Mouse (Mus musculus) thymus, postnatal 10 days (tissue): ENCODE results near the gene Mrps11.

Source experiments
- DNase-seq, 2 experiments: peaks; one replicate each; pipeline ENCODE4 v3.0.0; 2021; ENCODE audit warnings: low spot score in 2 of 2

Gene Mrps11

DNA sequence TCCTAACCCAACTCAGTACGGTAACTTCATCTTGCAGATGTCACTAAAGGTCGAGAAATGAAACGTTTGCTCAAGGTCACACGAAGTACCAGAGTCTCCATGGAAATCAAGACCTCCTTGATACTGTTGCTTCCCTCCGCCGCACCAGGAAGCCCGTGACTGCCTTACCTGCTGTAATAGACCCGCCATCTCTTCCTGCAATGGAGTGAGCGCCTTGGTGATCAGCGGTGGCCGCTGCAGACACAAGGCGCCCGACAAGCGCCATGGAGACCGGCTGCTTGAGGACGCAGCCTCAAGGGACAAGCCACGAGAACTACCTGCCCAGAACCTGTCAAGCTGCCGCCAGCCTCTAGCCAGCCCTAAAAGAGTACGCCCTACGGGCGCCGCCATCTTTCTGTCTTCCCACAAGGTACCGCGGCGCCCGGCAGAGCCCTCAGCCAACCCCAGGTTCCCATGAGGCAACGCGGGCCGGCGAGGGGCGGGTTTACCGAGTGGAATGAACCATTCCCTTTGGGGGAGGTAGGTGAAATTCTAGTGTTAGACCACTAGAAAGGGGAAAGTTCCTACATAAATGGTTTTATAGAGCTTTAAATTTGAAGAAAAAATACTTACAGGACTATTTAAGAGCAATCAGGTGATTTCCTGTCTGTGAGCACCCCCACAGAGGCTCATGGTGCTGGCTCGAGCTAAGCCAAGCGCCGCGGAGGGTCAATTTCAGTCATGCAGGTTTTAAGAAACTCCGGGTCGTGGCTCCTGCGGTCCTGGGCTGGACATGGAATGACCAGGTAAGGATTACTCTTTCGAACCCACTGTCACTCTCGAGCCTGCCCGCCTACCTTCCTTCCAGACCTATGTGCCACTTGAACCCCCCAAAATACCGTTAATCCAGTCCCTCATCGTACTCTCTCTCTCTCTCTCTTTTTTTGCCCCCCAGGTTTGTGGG lies at the start of gene Mrps11, which contains the start of gene Mrpl46:
Mrps11 (plus strand) TSS at position 481 of the 943 bp plus-strand sequence.
Mrpl46 (minus strand) TSS at position 893 of the 943 bp plus-strand sequence.
- peak; percentile 78 to 85 for DNase-seq

GRCm38 (mm10) chr7:78737196-78737595 lies 45.7 kb upstream of the Mrps11 start:
- peak; percentile 45 to 52 for DNase-seq

GRCm38 (mm10) chr7:78737614-78738210 lies 45.2 kb upstream of the Mrps11 start, which contains the start of gene Ntrk3:
Gene Ntrk3, minus strand, starts transcription at chr7:78738012.
- peak; percentile 34 to 47 for DNase-seq

DNA sequence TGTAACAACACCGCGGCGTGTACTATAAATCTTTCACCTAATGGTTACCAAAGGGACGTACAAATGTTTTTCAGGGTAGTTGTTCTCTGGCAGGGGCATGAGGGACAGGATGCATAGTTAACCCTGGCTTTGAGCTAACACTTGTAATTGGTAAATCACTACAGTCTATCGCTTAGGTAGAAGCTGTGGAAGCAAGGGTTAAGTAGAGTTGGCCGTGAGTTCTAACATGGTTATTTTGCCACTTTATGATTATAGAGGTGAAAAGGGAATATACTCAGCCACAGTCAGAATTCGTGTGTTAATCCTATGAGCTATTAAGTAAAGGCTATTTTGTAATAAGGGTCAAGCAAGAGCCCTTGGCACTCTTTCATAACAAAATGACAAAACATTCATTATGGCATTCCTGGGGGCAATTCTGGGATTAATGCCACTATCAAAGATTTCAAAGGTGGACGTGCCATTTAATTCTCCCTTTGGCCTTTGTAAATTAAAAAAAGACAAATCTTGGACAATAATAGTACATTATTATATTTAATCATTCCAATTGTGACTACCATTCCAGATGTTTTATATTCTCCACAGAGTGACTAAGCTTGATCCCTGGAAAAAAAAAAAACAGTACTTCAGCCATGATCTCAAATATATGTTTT lies 43.4 kb upstream of the Mrps11 start:
- no peak for DNase-seq

- no peak for DNase-seq
These were observed 39.1 kb upstream of the Mrps11 start for GRCm38 (mm10) chr7:78743731-78744385.

DNA sequence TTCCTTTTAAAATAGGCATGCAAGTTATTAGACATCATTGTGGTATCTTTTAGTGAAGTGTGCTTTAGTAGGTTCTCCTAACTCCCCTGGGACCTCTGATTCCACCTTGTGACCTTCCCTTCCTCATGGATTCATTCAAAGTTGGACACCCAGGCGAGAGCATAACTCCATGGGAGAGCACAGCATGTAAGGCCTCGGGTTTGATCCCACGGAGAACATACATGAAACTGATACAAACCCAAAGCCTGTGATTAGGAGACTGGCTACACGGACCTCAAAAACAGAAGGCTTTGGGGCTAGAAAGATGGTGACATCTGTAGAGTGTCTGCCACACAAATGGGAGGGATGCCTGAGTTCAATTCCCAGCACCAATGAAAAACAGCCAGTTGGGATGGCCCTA lies 30.0 kb upstream of the Mrps11 start:
- DNase-seq = no peak

DNA sequence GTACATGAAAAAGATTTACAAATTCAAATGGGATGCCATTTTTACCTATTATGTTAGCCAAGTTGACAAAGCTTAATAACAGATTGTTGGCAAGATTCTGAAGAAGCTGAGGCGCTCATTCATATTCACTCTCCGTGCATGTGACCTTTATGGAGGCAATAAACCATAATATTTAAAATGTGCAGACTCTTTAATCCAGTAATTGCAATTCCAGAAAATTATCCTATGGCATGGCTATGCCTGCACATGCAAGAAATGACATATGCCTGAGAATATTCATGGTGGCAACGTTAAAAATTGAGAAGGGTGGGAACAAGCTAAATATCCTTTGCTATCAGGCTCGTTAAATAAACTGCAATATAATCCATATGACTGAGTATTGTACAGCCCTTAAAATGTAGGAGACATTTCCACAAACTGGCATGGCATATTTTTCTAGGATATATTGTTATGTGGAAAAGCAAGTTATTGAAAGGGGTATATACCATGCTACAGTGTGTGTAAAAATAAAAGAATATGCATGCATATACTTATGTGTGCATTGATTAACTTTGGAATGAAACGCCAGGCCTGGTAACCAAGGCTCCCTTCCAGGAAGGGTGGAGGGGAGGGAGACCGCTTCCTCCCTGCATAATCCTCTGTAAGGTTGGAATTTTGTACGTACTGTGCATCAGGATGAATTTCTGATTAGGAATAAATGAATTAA lies 29.0 kb upstream of the Mrps11 start:
- DNase-seq = no peak

DNA sequence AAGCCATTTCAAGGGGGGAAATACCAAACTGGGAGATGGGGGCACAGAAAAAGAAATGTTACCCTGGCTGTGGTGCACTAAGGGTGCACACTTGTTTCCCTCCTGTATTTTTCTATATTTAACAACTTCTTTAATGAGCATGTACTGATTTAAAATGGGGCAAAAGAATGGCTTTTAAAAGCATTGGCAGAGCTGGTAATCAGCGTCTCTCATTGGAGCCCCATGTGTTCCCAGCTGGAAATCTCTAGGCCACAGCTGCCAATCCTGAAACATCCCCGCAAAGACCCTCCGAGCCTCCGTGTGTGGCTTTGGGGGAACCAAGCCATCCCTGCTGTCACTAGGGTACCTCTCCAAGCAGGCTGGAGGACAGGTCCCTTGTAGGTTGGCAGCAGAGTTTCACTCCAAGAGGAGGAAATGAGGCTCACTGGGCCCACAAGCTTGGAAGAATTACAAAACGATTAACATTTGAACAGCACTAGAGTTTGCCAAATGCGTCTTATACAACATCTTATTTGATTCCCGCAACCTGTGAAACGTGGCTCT lies 28.4 kb upstream of the Mrps11 start:
- DNase-seq = no peak

- no peak for DNase-seq
These were observed 19.1 kb upstream of the Mrps11 start for GRCm38 (mm10) chr7:78763801-78764200.

DNA sequence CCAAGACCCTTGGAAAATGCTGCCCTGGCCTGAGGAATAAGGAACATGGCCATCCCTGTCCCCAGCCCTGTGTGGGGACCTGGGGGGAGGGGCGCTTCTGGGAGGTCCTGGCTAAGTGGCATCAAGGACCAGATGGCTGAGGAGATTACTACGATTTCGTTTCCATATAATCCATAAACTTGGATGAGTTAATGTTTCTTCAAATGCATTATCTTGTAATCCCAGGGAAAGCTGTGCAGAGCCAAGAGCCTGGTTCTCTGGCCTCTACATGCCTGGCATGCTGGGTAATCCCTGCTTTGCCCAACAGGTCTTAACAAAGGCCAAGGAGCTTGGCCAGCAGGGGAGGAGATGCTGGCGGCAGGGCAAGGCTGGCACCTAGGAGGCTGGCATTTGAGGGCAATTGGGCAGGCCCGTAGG lies 17.7 kb upstream of the Mrps11 start:
- no peak for DNase-seq

GRCm38 (mm10) chr7:78766019-78766683 lies 16.8 kb upstream of the Mrps11 start:
- peak; percentile 84 to 92 for DNase-seq

- DNase-seq = no peak
These were observed 14.9 kb upstream of the Mrps11 start for GRCm38 (mm10) chr7:78767929-78768531.

DNA sequence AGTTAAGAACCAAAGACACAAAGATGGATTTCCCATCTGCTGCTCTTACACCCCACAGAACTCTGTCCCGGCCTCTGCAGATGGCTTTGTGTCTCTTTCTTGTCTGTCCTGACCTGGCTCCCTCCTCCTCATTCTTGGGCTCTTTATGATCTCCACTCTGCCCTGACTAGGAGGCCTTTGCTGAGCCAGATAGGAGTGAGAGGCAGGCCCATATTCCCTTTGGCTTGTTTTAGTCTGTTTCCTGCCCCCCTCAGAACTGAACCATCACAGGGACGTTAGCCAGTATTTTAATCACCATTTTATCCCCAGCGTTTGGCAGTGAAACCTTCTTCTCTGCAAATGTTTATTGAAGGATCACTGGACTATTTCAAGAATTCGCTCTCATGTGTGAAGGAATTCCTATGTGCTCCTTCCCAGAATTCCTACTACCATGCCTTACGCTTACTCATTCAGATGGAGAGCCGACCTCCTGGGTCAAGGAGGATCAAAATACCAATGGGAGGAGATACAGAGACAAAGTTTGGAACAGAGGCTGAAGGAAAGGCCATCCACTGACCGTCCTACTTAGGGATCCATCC lies 13.8 kb upstream of the Mrps11 start:
- no peak for DNase-seq

GRCm38 (mm10) chr7:78770936-78771335 lies 12.0 kb upstream of the Mrps11 start:
- no peak for DNase-seq

DNA sequence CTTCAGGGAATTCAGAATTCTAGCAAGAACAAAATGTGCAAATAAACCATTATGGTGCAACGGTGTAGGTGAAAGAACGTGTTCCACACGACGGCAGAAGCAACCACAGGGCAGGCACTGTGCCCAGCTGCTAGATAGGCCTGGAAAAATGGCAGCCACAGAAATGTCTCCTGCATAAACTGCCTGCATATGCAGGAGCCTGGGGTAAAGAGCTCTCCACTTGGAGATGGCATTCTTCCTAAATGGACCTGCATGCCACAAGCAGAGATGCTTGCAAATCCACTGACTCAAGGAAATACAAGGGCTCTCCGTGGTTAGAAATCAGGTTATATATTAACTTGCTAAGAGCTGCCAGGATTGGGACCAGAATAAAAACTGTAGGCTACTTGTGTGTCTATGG lies 4.2 kb upstream of the Mrps11 start:
- DNase-seq = no peak

DNA sequence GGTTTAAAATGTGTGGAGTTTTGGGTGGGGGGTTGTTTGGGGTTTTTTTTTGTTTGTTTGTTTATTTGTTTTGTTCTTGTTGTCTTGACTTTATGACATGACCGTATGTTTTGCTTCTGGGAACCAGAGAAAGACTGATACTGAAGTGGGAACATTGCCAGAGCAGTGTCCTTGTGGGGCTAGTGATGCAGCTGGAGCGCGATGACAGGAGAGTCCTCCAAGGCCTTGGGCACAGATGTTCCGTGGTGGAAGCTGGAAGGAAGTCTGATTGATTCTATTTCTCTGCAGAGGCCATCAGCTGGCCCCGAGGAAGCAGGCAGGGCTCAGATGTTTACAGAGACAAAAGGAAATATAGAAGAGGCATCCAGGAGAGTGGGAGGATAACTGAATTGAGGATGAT lies 3.0 kb downstream of the Mrps11 start:
- no peak for DNase-seq

- no peak for DNase-seq
These were observed 5.0 kb downstream of the Mrps11 start for GRCm38 (mm10) chr7:78787793-78788380.

GRCm38 (mm10) chr7:78791359-78792222 lies 8.7 kb downstream of the Mrps11 start:
- DNase-seq = peak; percentile 25 to 65
